8 mouse cellular contexts compared by ENCODE assay signal in the genomic region with DNA sequence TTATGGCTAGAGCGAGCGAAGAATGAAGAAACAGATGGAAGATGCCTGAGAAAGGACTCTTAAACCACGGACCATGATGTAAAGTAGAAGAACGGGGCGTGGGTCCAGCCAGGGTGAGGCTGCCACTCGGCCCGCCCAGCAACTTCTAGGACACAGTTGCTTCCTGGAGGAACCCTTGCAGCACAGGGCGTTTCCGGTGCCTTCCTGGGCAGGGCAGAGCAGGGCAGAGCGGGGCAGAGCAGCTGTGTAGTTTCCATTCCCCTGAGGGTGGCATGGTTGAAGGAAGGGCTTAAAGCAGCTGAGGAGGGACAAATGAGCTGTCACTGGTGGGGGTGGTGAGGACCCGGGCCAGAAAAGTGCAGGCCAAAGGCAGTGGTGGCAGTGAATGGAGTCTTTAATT. TPM values are rescaled to one million over a fixed set of nuclear protein-coding genes. Genes with fewer than 3 reads are reported as not detected.
DNase-seq lines count a peak whose midpoint lies in the region; ATAC-seq and TF ChIP-seq lines count a peak whose summit lies in the region.

No protein-coding gene starts in this region.

- no peak overlapping the region for H3K4me2 ChIP-seq in embryonic facial prominence, embryonic 14.5 days (ENCODE audit: low read depth, low read length)
- no peak overlapping the region for H3K4me2 ChIP-seq in stomach, postnatal 0 days (replicated peaks; ENCODE audit: low read depth)
- no peak overlapping the region for H3K4me2 ChIP-seq in forebrain, embryonic 15.5 days (replicated peaks)

- no peaks in the 10 kb centered on the region for H3K27me3 ChIP-seq in embryonic facial prominence, embryonic 14.5 days (replicated peaks; ENCODE audit: control insufficient read depth, insufficient read depth, low read length)
- H3K27me3 ChIP-seq in embryonic facial prominence, embryonic 10.5 days (replicated peaks; ENCODE audit: low read depth, poor library complexity, severe bottlenecking), result no peaks in the 10 kb centered on the region
- H3K27me3 ChIP-seq in stomach, postnatal 0 days (ENCODE audit: control insufficient read depth, insufficient read depth, low read length), result no peaks in the 10 kb centered on the region
- no peaks in the 10 kb centered on the region for H3K27me3 ChIP-seq in forebrain, embryonic 15.5 days

- H3K27ac ChIP-seq in embryonic facial prominence, embryonic 14.5 days (replicated peaks; ENCODE audit: low read depth, low read length), result no peak overlapping the region
- H3K27ac ChIP-seq in embryonic facial prominence, embryonic 10.5 days (replicated peaks), result no peak overlapping the region
- no peak overlapping the region; the same call in 1 of the 2 replicates for H3K27ac ChIP-seq in stomach, postnatal 0 days (replicated peaks)
- no peak overlapping the region for H3K27ac ChIP-seq in forebrain, embryonic 15.5 days (replicated peaks)

- H3K36me3 ChIP-seq in embryonic facial prominence, embryonic 14.5 days (ENCODE audit: control insufficient read depth, insufficient read depth, low read length), result 0 out of 2 replicates have a peak, but pooled peaks cover 8% of the 10 kb centered on the region
- H3K36me3 ChIP-seq in embryonic facial prominence, embryonic 10.5 days (replicated peaks), result peaks cover 30% of the 10 kb centered on the region
- H3K36me3 ChIP-seq in stomach, postnatal 0 days (ENCODE audit: control insufficient read depth, insufficient read depth, low read length), result no peaks in the 10 kb centered on the region; the same call in 1 of the 2 replicates
- peaks cover 3% of the 10 kb centered on the region; the same call in 1 of the 2 replicates for H3K36me3 ChIP-seq in forebrain, embryonic 15.5 days

- peak; percentile 45 for DNase-seq in embryonic facial prominence, embryonic 14.5 days (ENCODE audit: low spot score)
- DNase-seq in embryonic facial prominence, embryonic 10.5 days (ENCODE audit: low spot score), result no peak
- peak; percentile 52 to 54 for DNase-seq in B cell, adult 2 months
- DNase-seq in induced T-regulatory cell, adult 2 months (ENCODE audit: low read depth), result peak; percentile 66
- DNase-seq in lung, postnatal 10 days, result peak; percentile 80
- peak; percentile 85 for DNase-seq in stomach, postnatal 0 days (ENCODE audit: low spot score)
- no peak for DNase-seq in ovary, postnatal 10 days (ENCODE audit: low spot score)

- TF ChIP-seq CTCF in stomach, postnatal 0 days (IDR thresholded peaks at IDR 0.05; ENCODE audit: low read depth), result no peak

- no peaks in the 10 kb centered on the region for H3K9me3 ChIP-seq in embryonic facial prominence, embryonic 14.5 days (ENCODE audit: control insufficient read depth, low read length)
- no peaks in the 10 kb centered on the region for H3K9me3 ChIP-seq in embryonic facial prominence, embryonic 10.5 days
- H3K9me3 ChIP-seq in stomach, postnatal 0 days (ENCODE audit: control insufficient read depth, low read length), result no peaks in the 10 kb centered on the region
- H3K9me3 ChIP-seq in forebrain, embryonic 15.5 days, result no peaks in the 10 kb centered on the region

- no peak overlapping the region for H3K4me3 ChIP-seq in embryonic facial prominence, embryonic 14.5 days (ENCODE audit: low read depth, low read length)
- no peak overlapping the region for H3K4me3 ChIP-seq in embryonic facial prominence, embryonic 10.5 days
- H3K4me3 ChIP-seq in stomach, postnatal 0 days (ENCODE audit: low read depth, low read length), result no peak overlapping the region
- H3K4me3 ChIP-seq in forebrain, embryonic 15.5 days, result no peak overlapping the region

- H3K9ac ChIP-seq in embryonic facial prominence, embryonic 14.5 days (ENCODE audit: low read depth, low read length), result no peak overlapping the region
- H3K9ac ChIP-seq in stomach, postnatal 0 days (ENCODE audit: low read length), result no peak overlapping the region
- no peak overlapping the region for H3K9ac ChIP-seq in forebrain, embryonic 15.5 days (replicated peaks)

- peak; percentile 67; the same call in 1 of the 2 replicates for ATAC-seq in embryonic facial prominence, embryonic 14.5 days (ENCODE audit: low read depth)
- peak; percentile 97 for ATAC-seq in stomach, postnatal 0 days (ENCODE audit: low FRiP score, low TSS enrichment)
- no peak; the same call in 1 of the 2 replicates for ATAC-seq in forebrain, embryonic 15.5 days (replicated peaks)

- TF ChIP-seq EP300 in stomach, postnatal 0 days (optimal IDR thresholded peaks at IDR 0.05), result no peak

- 83% methylated on average over 10 of the region's 11 CpGs for WGBS in embryonic facial prominence, embryonic 14.5 days
- WGBS in embryonic facial prominence, embryonic 10.5 days, result 84% methylated on average over 11 of the region's 11 CpGs
- 54% methylated on average over 11 of the region's 11 CpGs for WGBS in stomach, postnatal 0 days
- WGBS in forebrain, embryonic 15.5 days, result 91% methylated on average over 11 of the region's 11 CpGs

- no peaks in the 10 kb centered on the region for H3K4me1 ChIP-seq in embryonic facial prominence, embryonic 14.5 days (ENCODE audit: control insufficient read depth, insufficient read depth, low read length)
- H3K4me1 ChIP-seq in embryonic facial prominence, embryonic 10.5 days, result peaks cover 6% of the 10 kb centered on the region
- H3K4me1 ChIP-seq in stomach, postnatal 0 days (replicated peaks; ENCODE audit: control insufficient read depth, insufficient read depth), result no peaks in the 10 kb centered on the region
- H3K4me1 ChIP-seq in forebrain, embryonic 15.5 days, result no peaks in the 10 kb centered on the region

RNA-seq across cellular contexts. Expression of gene Rab31, which starts 48.3 kb away (rescaled TPM):
- 57.6 and 63.5 TPM in 2 replicates for polyA plus RNA-seq in embryonic facial prominence, embryonic 14.5 days (2014; fragmentation: Nextera tagmentation; extraction: Ambion mirVana)
- polyA plus RNA-seq in embryonic facial prominence, embryonic 10.5 days (2016; fragmentation: Nextera tagmentation; extraction: Ambion mirVana), result 54.6 and 58.7 TPM in 2 replicates
- polyA plus RNA-seq in stomach, postnatal 0 days (2015; fragmentation: Nextera tagmentation; extraction: Ambion mirVana), result 23.1 and 23.5 TPM in 2 replicates
- 71.8 and 75.5 TPM in 2 replicates for polyA plus RNA-seq in forebrain, embryonic 15.5 days (2015; fragmentation: Nextera tagmentation; extraction: Ambion mirVana)

RNA-seq across cellular contexts. Expression of gene Ppp4r1, which starts 58.1 kb away (rescaled TPM):
- 39.5 and 43.3 TPM in 2 replicates for polyA plus RNA-seq in embryonic facial prominence, embryonic 14.5 days (2014; fragmentation: Nextera tagmentation; extraction: Ambion mirVana)
- polyA plus RNA-seq in embryonic facial prominence, embryonic 10.5 days (2016; fragmentation: Nextera tagmentation; extraction: Ambion mirVana), result 61.4 and 67.4 TPM in 2 replicates
- polyA plus RNA-seq in stomach, postnatal 0 days (2015; fragmentation: Nextera tagmentation; extraction: Ambion mirVana), result 14.2 and 15.3 TPM in 2 replicates
- 43.4 and 45.2 TPM in 2 replicates for polyA plus RNA-seq in forebrain, embryonic 15.5 days (2015; fragmentation: Nextera tagmentation; extraction: Ambion mirVana)

Comparison
In these comparisons a context has a peak if more than half of its experiments do, and no peak if none do; other contexts are left out.
1. DNase-seq: peak in embryonic facial prominence, embryonic 14.5 days (single experiment), B cell, adult 2 months (2 of 2), induced T-regulatory cell, adult 2 months (single experiment), lung, postnatal 10 days (single experiment) and stomach, postnatal 0 days (single experiment); none in embryonic facial prominence, embryonic 10.5 days (single experiment) and ovary, postnatal 10 days (single experiment).